Mouse (Mus musculus): ENCODE measurements around the gene Atf7ip.

GRCm38 (mm10) chr6:136550596-136551304 lies 44.8 kb downstream of the Atf7ip start:
- TF ChIP-seq CTCF (IDR thresholded peaks at IDR 0.05; ENCODE audit: control insufficient read depth, insufficient read depth, low read length) (no peak), POLR2A (IDR thresholded peaks at IDR 0.05; ENCODE audit: borderline replicate concordance, control insufficient read depth, low read depth, low read length) (no peak)
